In the genomic region with DNA sequence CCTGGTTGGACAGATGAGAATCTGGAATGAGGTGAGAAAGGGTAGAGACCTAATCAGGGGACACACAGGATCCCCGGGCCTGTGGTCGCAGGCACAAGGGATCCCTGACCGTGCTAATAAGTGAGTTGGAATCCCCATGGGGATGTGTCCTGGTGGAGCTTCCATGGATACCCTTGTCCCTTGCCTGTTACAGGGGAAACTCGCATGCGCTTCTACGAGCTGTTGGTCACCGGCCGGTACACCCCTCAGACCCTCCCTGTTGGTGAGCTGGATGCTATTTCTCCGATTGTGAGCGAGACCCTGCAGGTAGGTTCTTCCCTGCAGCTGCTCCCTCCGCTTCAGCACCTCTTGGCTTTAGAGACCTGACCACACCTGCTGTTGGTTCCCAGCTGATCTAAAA, we compare ENCODE assay signal across 27 mouse cellular contexts. TPM values are rescaled to one million over a fixed set of nuclear protein-coding genes. Genes with fewer than 3 reads are reported as not detected.
DNase-seq lines count a peak whose midpoint lies in the region; ATAC-seq and TF ChIP-seq lines count a peak whose summit lies in the region.
"Had no signal": no experiment of that assay in that cellular context is flagged by ENCODE, and none has a peak within 500 bp of the region (broad histone marks: within the 10 kb centered on the region; RNA-seq: fewer than 3 reads in every experiment).

No protein-coding gene starts in this region.

- no peak overlapping the region for H3K9ac ChIP-seq in forebrain, embryonic 12.5 days
- no peak overlapping the region for H3K9ac ChIP-seq in forebrain, embryonic 13.5 days
- 0 out of 2 replicates have a peak overlapping the region, but pooled peaks have one; percentile 100 for H3K9ac ChIP-seq in liver, embryonic 13.5 days
- no peak overlapping the region for H3K9ac ChIP-seq in midbrain, embryonic 15.5 days
- no peak overlapping the region for H3K9ac ChIP-seq in midbrain, postnatal 0 days (replicated peaks; ENCODE audit: low read length, poor library complexity, severe bottlenecking)
- no peak overlapping the region for H3K9ac ChIP-seq in neural tube, embryonic 15.5 days (replicated peaks)
- H3K9ac ChIP-seq: forebrain, postnatal 0 days; stomach, embryonic 15.5 days had no signal

- no peak for TF ChIP-seq CTCF in midbrain, postnatal 0 days (IDR thresholded peaks at IDR 0.05)

- 87% methylated on average over 11 of the region's 11 CpGs for WGBS in forebrain, embryonic 12.5 days
- WGBS in forebrain, embryonic 13.5 days = 85% methylated on average over 11 of the region's 11 CpGs
- WGBS in liver, embryonic 13.5 days (ENCODE audit: insufficient replicate concordance) = 84% methylated on average over 11 of the region's 11 CpGs
- 78% methylated on average over 11 of the region's 11 CpGs for WGBS in midbrain, embryonic 15.5 days
- 85% methylated on average over 11 of the region's 11 CpGs for WGBS in midbrain, postnatal 0 days
- WGBS in neural tube, embryonic 15.5 days = 84% methylated on average over 11 of the region's 11 CpGs

- no peak for ATAC-seq in forebrain, embryonic 12.5 days (ENCODE audit: low FRiP score)
- ATAC-seq in forebrain, embryonic 13.5 days = no peak
- ATAC-seq in liver, embryonic 13.5 days (ENCODE audit: low read depth) = no peak
- ATAC-seq in midbrain, embryonic 15.5 days (replicated peaks) = no peak
- ATAC-seq in midbrain, postnatal 0 days (ENCODE audit: low FRiP score) = no peak
- no peak for ATAC-seq in neural tube, embryonic 15.5 days (ENCODE audit: low FRiP score)
- ATAC-seq: forebrain, postnatal 0 days; inflammation-experienced regulatory T-cells, adult 6 months had no signal

- DNase-seq in liver, embryonic 13.5 days = no peak
- no peak for DNase-seq in liver
- no peak for DNase-seq in midbrain, postnatal 0 days (ENCODE audit: low spot score)
- DNase-seq: adrenal gland, postnatal 25 days; cerebellum, adult 11 months; cerebellum, postnatal 14 days; forebrain, postnatal 0 days; gastrocnemius, postnatal 36 days; heart, postnatal 36 days; kidney, adult 2 months; kidney, postnatal 14 days; layer of hippocampus, postnatal 36 days; thymus, adult 18-20 months; thymus, postnatal 4 days had no signal

- no peak overlapping the region for H3K27ac ChIP-seq in forebrain, embryonic 12.5 days
- no peak overlapping the region for H3K27ac ChIP-seq in forebrain, embryonic 13.5 days
- peak overlapping the region; percentile 62; the same call in 1 of the 2 replicates for H3K27ac ChIP-seq in liver, embryonic 13.5 days
- no peak overlapping the region for H3K27ac ChIP-seq in midbrain, embryonic 15.5 days
- no peak overlapping the region for H3K27ac ChIP-seq in midbrain, postnatal 0 days (ENCODE audit: low read depth, low read length)
- no peak overlapping the region for H3K27ac ChIP-seq in neural tube, embryonic 15.5 days (replicated peaks)
- H3K27ac ChIP-seq: heart, embryonic 10.5 days; layer of hippocampus, adult 2 months; stomach, embryonic 15.5 days had no signal

- peak overlapping the region; percentile 100; the same call in 1 of the 2 replicates for H3K4me2 ChIP-seq in forebrain, embryonic 12.5 days
- no peak overlapping the region for H3K4me2 ChIP-seq in forebrain, embryonic 13.5 days
- peak overlapping the region; percentile 100; the same call in 1 of the 2 replicates for H3K4me2 ChIP-seq in liver, embryonic 13.5 days
- H3K4me2 ChIP-seq in midbrain, embryonic 15.5 days = 0 out of 2 replicates have a peak overlapping the region, but pooled peaks have one; percentile 5
- H3K4me2 ChIP-seq in midbrain, postnatal 0 days (ENCODE audit: low read depth, low read length, poor library complexity, severe bottlenecking) = no peak overlapping the region
- peak overlapping the region; percentile 98; the same call in 1 of the 2 replicates for H3K4me2 ChIP-seq in neural tube, embryonic 15.5 days

- H3K9me3 ChIP-seq in forebrain, embryonic 12.5 days = no peaks in the 10 kb centered on the region
- no peaks in the 10 kb centered on the region for H3K9me3 ChIP-seq in forebrain, embryonic 13.5 days (replicated peaks)
- no peaks in the 10 kb centered on the region for H3K9me3 ChIP-seq in liver, embryonic 13.5 days (replicated peaks)
- H3K9me3 ChIP-seq in midbrain, embryonic 15.5 days = no peaks in the 10 kb centered on the region
- no peaks in the 10 kb centered on the region for H3K9me3 ChIP-seq in midbrain, postnatal 0 days (ENCODE audit: low read length)
- no peaks in the 10 kb centered on the region for H3K9me3 ChIP-seq in neural tube, embryonic 15.5 days (replicated peaks)
- H3K9me3 ChIP-seq: heart, embryonic 10.5 days; stomach, embryonic 15.5 days had no signal

- peaks cover 58% of the 10 kb centered on the region for H3K36me3 ChIP-seq in forebrain, embryonic 12.5 days (replicated peaks)
- peaks cover 58% of the 10 kb centered on the region for H3K36me3 ChIP-seq in forebrain, embryonic 13.5 days (ENCODE audit: poor library complexity, severe bottlenecking)
- H3K36me3 ChIP-seq in liver, embryonic 13.5 days = peaks cover 67% of the 10 kb centered on the region
- H3K36me3 ChIP-seq in midbrain, embryonic 15.5 days (replicated peaks) = peaks cover 14% of the 10 kb centered on the region
- peaks cover 36% of the 10 kb centered on the region for H3K36me3 ChIP-seq in midbrain, postnatal 0 days (ENCODE audit: insufficient read depth, low read length)
- peaks cover 33% of the 10 kb centered on the region for H3K36me3 ChIP-seq in neural tube, embryonic 15.5 days

- no peak overlapping the region for H3K4me3 ChIP-seq in forebrain, embryonic 12.5 days (replicated peaks)
- H3K4me3 ChIP-seq in forebrain, embryonic 13.5 days = no peak overlapping the region
- H3K4me3 ChIP-seq in liver, embryonic 13.5 days (replicated peaks) = no peak overlapping the region
- no peak overlapping the region for H3K4me3 ChIP-seq in midbrain, embryonic 15.5 days
- no peak overlapping the region for H3K4me3 ChIP-seq in midbrain, postnatal 0 days (ENCODE audit: low read depth, low read length)
- H3K4me3 ChIP-seq in neural tube, embryonic 15.5 days (replicated peaks) = no peak overlapping the region
- H3K4me3 ChIP-seq: erythroblast, embryonic 14.5 days; heart, embryonic 10.5 days; layer of hippocampus, adult 2 months; stomach, embryonic 15.5 days had no signal

- peaks cover 72% of the 10 kb centered on the region for H3K4me1 ChIP-seq in forebrain, embryonic 12.5 days
- peaks cover 69% of the 10 kb centered on the region for H3K4me1 ChIP-seq in forebrain, embryonic 13.5 days
- peaks cover 84% of the 10 kb centered on the region for H3K4me1 ChIP-seq in liver, embryonic 13.5 days (replicated peaks)
- H3K4me1 ChIP-seq in midbrain, embryonic 15.5 days = peaks cover 71% of the 10 kb centered on the region
- H3K4me1 ChIP-seq in midbrain, postnatal 0 days (ENCODE audit: insufficient read depth, low read length) = peaks cover 30% of the 10 kb centered on the region
- peaks cover 77% of the 10 kb centered on the region for H3K4me1 ChIP-seq in neural tube, embryonic 15.5 days

- H3K27me3 ChIP-seq in forebrain, embryonic 12.5 days = no peaks in the 10 kb centered on the region
- H3K27me3 ChIP-seq in forebrain, embryonic 13.5 days = no peaks in the 10 kb centered on the region
- no peaks in the 10 kb centered on the region for H3K27me3 ChIP-seq in liver, embryonic 13.5 days
- H3K27me3 ChIP-seq in midbrain, embryonic 15.5 days (replicated peaks) = no peaks in the 10 kb centered on the region
- no peaks in the 10 kb centered on the region for H3K27me3 ChIP-seq in midbrain, postnatal 0 days (ENCODE audit: insufficient read depth, low read length)
- H3K27me3 ChIP-seq in neural tube, embryonic 15.5 days (replicated peaks) = no peaks in the 10 kb centered on the region
- H3K27me3 ChIP-seq: CH12.LX; stomach, embryonic 15.5 days had no signal

RNA-seq across cellular contexts. Expression of gene Setd1b, which starts 4.4 kb away (rescaled TPM):
- polyA plus RNA-seq in forebrain, embryonic 12.5 days (2016; fragmentation: Nextera tagmentation; extraction: Ambion mirVana) = 13.1 and 13.6 TPM in 2 replicates
- 13.4 and 13.9 TPM in 2 replicates for polyA plus RNA-seq in forebrain, embryonic 13.5 days (2015; fragmentation: Nextera tagmentation; extraction: Ambion mirVana)
- polyA plus RNA-seq in liver, embryonic 13.5 days (2015; fragmentation: Nextera tagmentation; extraction: Ambion mirVana) = 3.4 and 3.8 TPM in 2 replicates
- polyA plus RNA-seq in midbrain, embryonic 15.5 days (2015; fragmentation: Nextera tagmentation; extraction: Ambion mirVana) = 12.2 TPM in 2 replicates
- total RNA-seq in midbrain, postnatal 0 days (2014; rRNA removed) = 5.3 and 5.9 TPM in 2 replicates
- polyA plus RNA-seq in midbrain, postnatal 0 days (2015; fragmentation: Nextera tagmentation; extraction: Ambion mirVana) = 7.2 and 8.8 TPM in 2 replicates
- 10.5 and 11.2 TPM in 2 replicates for polyA plus RNA-seq in neural tube, embryonic 15.5 days (2015; fragmentation: Nextera tagmentation; extraction: Ambion mirVana)

RNA-seq across cellular contexts. Expression of gene Rhof, which starts 13.9 kb away (rescaled TPM):
- polyA plus RNA-seq in forebrain, embryonic 12.5 days (2016; fragmentation: Nextera tagmentation; extraction: Ambion mirVana) = 1.9 and 2.8 TPM in 2 replicates
- 4.3 and 5.0 TPM in 2 replicates for polyA plus RNA-seq in forebrain, embryonic 13.5 days (2015; fragmentation: Nextera tagmentation; extraction: Ambion mirVana)
- polyA plus RNA-seq in liver, embryonic 13.5 days (2015; fragmentation: Nextera tagmentation; extraction: Ambion mirVana) = 2.5 and 3.4 TPM in 2 replicates
- polyA plus RNA-seq in midbrain, embryonic 15.5 days (2015; fragmentation: Nextera tagmentation; extraction: Ambion mirVana) = 12.2 and 13.4 TPM in 2 replicates
- total RNA-seq in midbrain, postnatal 0 days (2014; rRNA removed) = 37.2 and 47.8 TPM in 2 replicates
- 41.7 and 45.3 TPM in 2 replicates for polyA plus RNA-seq in midbrain, postnatal 0 days (2015; fragmentation: Nextera tagmentation; extraction: Ambion mirVana)
- 19.2 and 20.9 TPM in 2 replicates for polyA plus RNA-seq in neural tube, embryonic 15.5 days (2015; fragmentation: Nextera tagmentation; extraction: Ambion mirVana)

RNA-seq across cellular contexts. Expression of gene Psmd9, which starts 22.9 kb away (rescaled TPM):
- polyA plus RNA-seq in forebrain, embryonic 12.5 days (2016; fragmentation: Nextera tagmentation; extraction: Ambion mirVana) = 66.5 and 71.6 TPM in 2 replicates
- 75.5 and 77.3 TPM in 2 replicates for polyA plus RNA-seq in forebrain, embryonic 13.5 days (2015; fragmentation: Nextera tagmentation; extraction: Ambion mirVana)
- 76.0 and 76.3 TPM in 2 replicates for polyA plus RNA-seq in liver, embryonic 13.5 days (2015; fragmentation: Nextera tagmentation; extraction: Ambion mirVana)
- polyA plus RNA-seq in midbrain, embryonic 15.5 days (2015; fragmentation: Nextera tagmentation; extraction: Ambion mirVana) = 71.5 and 73.4 TPM in 2 replicates
- 26.1 and 26.5 TPM in 2 replicates for total RNA-seq in midbrain, postnatal 0 days (2014; rRNA removed)
- 76.3 and 81.8 TPM in 2 replicates for polyA plus RNA-seq in midbrain, postnatal 0 days (2015; fragmentation: Nextera tagmentation; extraction: Ambion mirVana)
- 79.5 and 81.1 TPM in 2 replicates for polyA plus RNA-seq in neural tube, embryonic 15.5 days (2015; fragmentation: Nextera tagmentation; extraction: Ambion mirVana)

RNA-seq across cellular contexts. Expression of gene Hpd, which starts 36.2 kb away (rescaled TPM):
- polyA plus RNA-seq in forebrain, embryonic 12.5 days (2016; fragmentation: Nextera tagmentation; extraction: Ambion mirVana) = not detected in 2 replicates
- polyA plus RNA-seq in forebrain, embryonic 13.5 days (2015; fragmentation: Nextera tagmentation; extraction: Ambion mirVana) = not detected in 2 replicates
- 12.4 and 15.2 TPM in 2 replicates for polyA plus RNA-seq in liver, embryonic 13.5 days (2015; fragmentation: Nextera tagmentation; extraction: Ambion mirVana)
- not detected in 2 replicates for polyA plus RNA-seq in midbrain, embryonic 15.5 days (2015; fragmentation: Nextera tagmentation; extraction: Ambion mirVana)
- not detected in 2 replicates for total RNA-seq in midbrain, postnatal 0 days (2014; rRNA removed)
- polyA plus RNA-seq in midbrain, postnatal 0 days (2015; fragmentation: Nextera tagmentation; extraction: Ambion mirVana) = not detected in 2 replicates
- polyA plus RNA-seq in neural tube, embryonic 15.5 days (2015; fragmentation: Nextera tagmentation; extraction: Ambion mirVana) = 0.50 TPM in 1 of 2 replicates, not detected in the other
- total RNA-seq: forebrain, postnatal 0 days; heart, postnatal 36 days; layer of hippocampus, adult 2 months; layer of hippocampus, postnatal 36 days; left cerebral cortex, postnatal 25 days; neutrophil, adult 5-6 weeks had no signal
- polyA plus RNA-seq: erythroblast, embryonic 14.5 days; forebrain, postnatal 0 days; inflammation-experienced regulatory T-cells, adult 6 months; macrophage had no signal

Comparison
In these comparisons a context has a peak if more than half of its experiments do, and no peak if none do; other contexts are left out.
1. H3K4me2 ChIP-seq: peak in forebrain, embryonic 12.5 days (single experiment), liver, embryonic 13.5 days (single experiment), midbrain, embryonic 15.5 days (single experiment) and neural tube, embryonic 15.5 days (single experiment); none in forebrain, embryonic 13.5 days (single experiment) and midbrain, postnatal 0 days (single experiment).